Mouse (Mus musculus) intestine, embryonic 14.5 days (tissue): Measurements from ENCODE around the gene Cmss1. TPM values are rescaled to one million over a fixed set of nuclear protein-coding genes. Genes with fewer than 3 reads are reported as not detected.

Experiments used
- ATAC-seq: fragments of 200-750 bp; cut with Nextera tagmentation; replicated peaks from 2 replicates; pipeline ENCODE4 v1.8.0; 2017; ENCODE audit warnings: low read depth, moderate number of reproducible peaks, moderate TSS enrichment, moderate library complexity; ENCODE audit not compliant: low FRiP score, low TSS enrichment
- DNase-seq: peaks from one replicate; pipeline ENCODE4 v3.0.0-alpha.2; 2018; ENCODE audit warnings: low spot score
- H3K27ac ChIP-seq: fragments of 300-500 bp; sonication (generic); 2 replicates; pipeline ENCODE4 v1.5.1; 2014; ENCODE audit warnings: low read depth, mild to moderate bottlenecking, control low read depth
- H3K27me3 ChIP-seq: fragments of 300-500 bp; sonication (generic); replicated peaks from 2 replicates; pipeline ENCODE4 v1.6.1; 2014; ENCODE audit warnings: low read length, control low read depth; ENCODE audit not compliant: control insufficient read depth, insufficient read depth
- H3K36me3 ChIP-seq: fragments of 300-500 bp; sonication (generic); 2 replicates; pipeline ENCODE4 v1.6.1; 2014; ENCODE audit warnings: low read length, control low read depth; ENCODE audit not compliant: control insufficient read depth, insufficient read depth
- H3K4me1 ChIP-seq: fragments of 300-500 bp; sonication (generic); replicated peaks from 2 replicates; pipeline ENCODE4 v1.6.1; 2014; ENCODE audit warnings: low read length, control low read depth, mixed read lengths; ENCODE audit not compliant: control insufficient read depth, insufficient read depth
- H3K4me2 ChIP-seq: fragments of 300-500 bp; sonication (generic); 2 replicates; pipeline ENCODE4 v1.6.1; 2014; ENCODE audit warnings: low read length
- H3K4me3 ChIP-seq: fragments of 300-500 bp; sonication (generic); 2 replicates; pipeline ENCODE4 v1.5.1; 2014; ENCODE audit warnings: low read depth, low read length, control low read depth, mixed read lengths
- H3K9ac ChIP-seq: fragments of 300-500 bp; sonication (generic); 2 replicates; pipeline ENCODE4 v1.6.1; 2014; ENCODE audit warnings: mild to moderate bottlenecking, low read length
- H3K9me3 ChIP-seq: fragments of 300-500 bp; sonication (generic); 2 replicates; pipeline ENCODE4 v1.6.1; 2016; ENCODE audit warnings: low read length, control low read depth; ENCODE audit not compliant: control insufficient read depth
- WGBS: fragments of 180-500 bp; shearing (Covaris S2); extraction: QIAGEN DNeasy Blood & Tissue Kit; methylation state at CpG from one replicate; pipeline ENCODE4 v1.1.7; 2014; 5-methylcytosine and 5-hydroxymethylcytosine counted together
- polyA plus RNA-seq: library from polyadenylated mRNA; unstranded; fragments of >200 nt; fragmentation: Nextera tagmentation; extraction: Ambion mirVana; gene quantifications from 2 replicates; pipeline ENCODE4 v1.2.1, GENCODE M21; 2014

Gene Cmss1
- polyA plus RNA-seq, 1 experiment from 2014 or later: 56.0 TPM

DNA sequence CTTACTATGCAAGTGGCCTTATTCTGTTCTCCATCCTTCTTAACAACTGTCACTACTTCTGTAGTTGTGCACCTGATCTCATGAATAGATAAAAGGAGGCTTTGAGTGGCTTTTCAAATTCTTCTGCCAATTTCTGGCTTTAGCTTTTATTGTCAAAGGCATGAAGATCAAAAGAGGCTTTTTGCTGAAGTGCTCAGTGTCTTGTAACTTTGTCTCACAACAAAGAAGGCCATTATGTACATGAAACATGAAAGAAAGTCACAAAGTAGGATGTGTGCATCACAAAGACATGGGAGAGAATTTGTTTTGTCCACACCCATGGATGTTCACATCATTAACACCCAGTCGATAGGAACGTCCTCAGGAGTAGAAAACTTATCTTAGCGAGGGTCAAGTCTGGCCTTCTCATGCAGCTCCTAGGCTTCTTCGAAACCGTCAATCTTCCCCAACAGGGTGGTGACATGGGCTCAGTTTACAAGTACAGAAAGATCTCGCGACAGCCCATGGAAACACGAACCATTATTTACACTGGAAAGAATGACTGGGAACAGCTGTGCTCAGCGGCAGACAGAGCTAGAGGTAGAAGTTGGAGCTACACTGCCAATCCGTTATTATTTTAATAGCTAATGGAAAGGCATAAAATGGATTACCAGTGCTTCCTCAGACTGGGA lies 133.1 kb downstream of the Cmss1 start:
- Histone ChIP-seq H3K4me3 (no peak overlapping the region), H3K4me2 (no peak overlapping the region), H3K9ac (no peak overlapping the region), H3K27me3 (no peaks in the 10 kb centered on the region), H3K36me3 (no peaks in the 10 kb centered on the region), H3K27ac (no peak overlapping the region), H3K4me1 (peaks cover 4% of the 10 kb centered on the region; the same call in 1 of the 2 replicates), H3K9me3 (peaks cover 6% of the 10 kb centered on the region; the same call in 1 of the 2 replicates)
- no peak for ATAC-seq
- no peak for DNase-seq
- 42% methylated on average over 10 of the region's 10 CpGs for WGBS

GRCm38 (mm10) chr16:57471071-57471470 lies 135.6 kb downstream of the Cmss1 start:
- Histone ChIP-seq H3K4me3 (no peak overlapping the region), H3K9me3 (0 out of 2 replicates have a peak, but pooled peaks cover 2% of the 10 kb centered on the region), H3K27ac (no peak overlapping the region), H3K9ac (no peak overlapping the region), H3K4me2 (no peak overlapping the region), H3K36me3 (no peaks in the 10 kb centered on the region), H3K27me3 (no peaks in the 10 kb centered on the region), H3K4me1 (peaks cover 4% of the 10 kb centered on the region; the same call in 1 of the 2 replicates)
- ATAC-seq: no peak
- DNase-seq: no peak

- no peak for DNase-seq
- H3K4me1 ChIP-seq: peaks cover 4% of the 10 kb centered on the region; the same call in 1 of the 2 replicates
- no peak overlapping the region for H3K4me3 ChIP-seq
- no peak for ATAC-seq
- no peaks in the 10 kb centered on the region for H3K36me3 ChIP-seq
- no peak overlapping the region for H3K9ac ChIP-seq
- WGBS: 89% methylated on average over 12 of the region's 12 CpGs
- H3K9me3 ChIP-seq: no peaks in the 10 kb centered on the region
- no peak overlapping the region for H3K27ac ChIP-seq
- H3K4me2 ChIP-seq: no peak overlapping the region
- no peaks in the 10 kb centered on the region for H3K27me3 ChIP-seq
Measured at GRCm38 (mm10) chr16:57470286-57470830, 136.3 kb downstream of the Cmss1 start.

DNA sequence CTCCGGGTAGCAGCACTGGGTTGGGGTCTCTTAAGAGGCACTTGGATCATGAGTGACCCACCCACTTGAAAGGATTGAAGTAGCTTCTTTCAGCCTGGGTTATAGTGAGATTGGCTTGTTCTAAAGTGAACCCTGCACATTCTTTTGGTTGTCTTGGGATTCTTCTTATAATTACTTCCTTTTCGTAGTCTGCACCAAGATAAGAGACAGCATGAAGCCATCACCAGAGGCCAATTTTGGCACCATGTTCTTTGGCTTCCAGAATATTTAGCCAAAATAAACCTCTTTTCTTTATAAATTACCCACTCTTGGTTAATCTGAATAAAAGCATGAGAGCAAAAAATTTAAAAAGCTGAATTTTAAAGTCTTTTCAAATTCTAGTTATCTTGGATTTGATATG lies 136.8 kb downstream of the Cmss1 start:
- Histone ChIP-seq H3K4me2 (no peak overlapping the region), H3K9me3 (no peaks in the 10 kb centered on the region), H3K4me3 (no peak overlapping the region), H3K4me1 (peaks cover 4% of the 10 kb centered on the region; the same call in 1 of the 2 replicates), H3K27ac (no peak overlapping the region), H3K27me3 (no peaks in the 10 kb centered on the region), H3K36me3 (no peaks in the 10 kb centered on the region), H3K9ac (no peak overlapping the region)
- WGBS: 79% methylated on average over 2 of the region's 2 CpGs
- DNase-seq: no peak
- ATAC-seq: no peak

DNA sequence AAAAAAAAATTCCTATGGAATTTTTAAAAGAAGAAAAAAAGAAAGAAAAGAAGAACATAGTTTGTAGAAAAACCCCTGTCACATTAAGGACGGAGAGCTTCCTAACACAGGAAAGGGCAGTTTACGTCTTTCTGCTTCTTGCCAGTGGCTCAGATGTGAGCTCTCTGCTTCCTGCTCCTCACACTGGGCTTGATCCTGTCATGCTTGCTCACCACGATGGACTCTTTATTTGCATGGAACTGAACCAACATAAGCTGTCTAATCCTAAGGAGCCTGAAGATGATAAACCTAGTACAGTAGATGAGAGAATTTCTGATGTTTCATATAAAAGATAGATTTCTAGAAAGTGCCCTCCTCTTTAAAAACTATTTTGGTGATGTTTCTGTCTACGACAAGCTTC lies 137.4 kb downstream of the Cmss1 start:
- WGBS: 57% methylated on average over 4 of the region's 4 CpGs
- no peak overlapping the region for H3K4me2 ChIP-seq
- ATAC-seq (no peak), DNase-seq (no peak)
- no peaks in the 10 kb centered on the region for H3K27me3 ChIP-seq
- no peak overlapping the region for H3K9ac ChIP-seq
- H3K27ac ChIP-seq: no peak overlapping the region
- no peaks in the 10 kb centered on the region for H3K36me3 ChIP-seq
- H3K9me3 ChIP-seq: no peaks in the 10 kb centered on the region
- no peak overlapping the region for H3K4me3 ChIP-seq
- H3K4me1 ChIP-seq: peaks cover 4% of the 10 kb centered on the region; the same call in 1 of the 2 replicates

GRCm38 (mm10) chr16:57465386-57465913 lies 141.2 kb downstream of the Cmss1 start:
- no peaks in the 10 kb centered on the region for H3K36me3 ChIP-seq
- H3K9me3 ChIP-seq: no peaks in the 10 kb centered on the region
- no peak overlapping the region for H3K4me2 ChIP-seq
- no peak overlapping the region for H3K27ac ChIP-seq
- DNase-seq: no peak
- no peak for ATAC-seq
- H3K27me3 ChIP-seq: no peaks in the 10 kb centered on the region
- H3K4me1 ChIP-seq: no peaks in the 10 kb centered on the region
- no peak overlapping the region for H3K9ac ChIP-seq
- no peak overlapping the region for H3K4me3 ChIP-seq
- WGBS: 88% methylated on average over 9 of the region's 9 CpGs

- Histone ChIP-seq H3K9me3 (no peaks in the 10 kb centered on the region), H3K36me3 (no peaks in the 10 kb centered on the region), H3K4me1 (no peaks in the 10 kb centered on the region; the same call in 1 of the 2 replicates), H3K27me3 (no peaks in the 10 kb centered on the region), H3K4me2 (no peak overlapping the region), H3K9ac (no peak overlapping the region), H3K4me3 (no peak overlapping the region), H3K27ac (no peak overlapping the region)
- 56% methylated on average over 2 of the region's 2 CpGs for WGBS
- no peak for DNase-seq
- no peak for ATAC-seq
Measured at GRCm38 (mm10) chr16:57456003-57456402, 150.7 kb downstream of the Cmss1 start.

GRCm38 (mm10) chr16:57455573-57455972 lies 151.1 kb downstream of the Cmss1 start:
- H3K4me1 ChIP-seq: no peaks in the 10 kb centered on the region; the same call in 1 of the 2 replicates
- no peak overlapping the region for H3K9ac ChIP-seq
- no peaks in the 10 kb centered on the region for H3K27me3 ChIP-seq
- DNase-seq (no peak), ATAC-seq (no peak)
- H3K9me3 ChIP-seq: no peaks in the 10 kb centered on the region
- no peak overlapping the region for H3K27ac ChIP-seq
- no peak overlapping the region for H3K4me3 ChIP-seq
- WGBS: 79% methylated on average over 3 of the region's 3 CpGs
- H3K36me3 ChIP-seq: no peaks in the 10 kb centered on the region
- no peak overlapping the region for H3K4me2 ChIP-seq
